Mouse (Mus musculus) MEL (cell line): ENCODE measurements around the gene Btd. TPM values are rescaled to one million over a fixed set of nuclear protein-coding genes. Genes with fewer than 3 reads are reported as not detected.

Experiments
- DNase-seq: peaks from one replicate; pipeline ENCODE4 v3.0.0; 2011; ENCODE audit warnings: low read depth, low spot score
- H3K27ac ChIP-seq: 2 replicates; pipeline ENCODE4 v1.5.1; 2012; ENCODE audit warnings: low read depth, mild to moderate bottlenecking, control low read depth, low read length, moderate library complexity; ENCODE audit not compliant: control insufficient read depth
- H3K27me3 ChIP-seq, 2 experiments: fragments of 150-350 bp in 1 of 2; sonication (generic) in 1 of 2; 2 replicates each; pipeline ENCODE4 v1.6.1; 2012; ENCODE audit warnings: low read length in 2 of 2, mild to moderate bottlenecking in 2 of 2, improper control_type of control experiment in 1 of 2, moderate library complexity in 1 of 2; ENCODE audit not compliant: insufficient read depth in 2 of 2, control insufficient read depth in 1 of 2
- H3K36me3 ChIP-seq, 2 experiments: 2 replicates each; pipeline ENCODE4 v1.6.1; 2012 to 2014; ENCODE audit warnings: low read length in 2 of 2, improper control_type of control experiment in 1 of 2, inconsistent platforms in 1 of 2, mild to moderate bottlenecking in 1 of 2; ENCODE audit not compliant: insufficient read depth in 2 of 2, control insufficient read depth in 1 of 2
- H3K4me1 ChIP-seq, 2 experiments: fragments of 150-350 bp in 1 of 2; sonication (generic) in 1 of 2; 2 replicates each; pipeline ENCODE4 v1.6.1; 2012; ENCODE audit warnings: low read length in 2 of 2, improper control_type of control experiment in 1 of 2, mild to moderate bottlenecking in 1 of 2; ENCODE audit not compliant: insufficient read depth in 2 of 2, control insufficient read depth in 1 of 2
- H3K4me3 ChIP-seq, 2 experiments: fragments of 150-350 bp in 1 of 2; sonication (generic) in 1 of 2; 2 replicates each; pipeline ENCODE4 v1.5.1; 2012; ENCODE audit warnings: low read depth in 2 of 2, low read length in 2 of 2, mild to moderate bottlenecking in 2 of 2, moderate library complexity in 2 of 2, control low read depth in 1 of 2, improper control_type of control experiment in 1 of 2; ENCODE audit not compliant: control insufficient read depth in 1 of 2, insufficient read depth in 1 of 2
- H3K79me2 ChIP-seq: 2 replicates; pipeline ENCODE4 v1.6.1; 2012; ENCODE audit warnings: mild to moderate bottlenecking, low read length, moderate library complexity; ENCODE audit not compliant: control insufficient read depth, poor library complexity, insufficient read depth
- H3K9ac ChIP-seq: 2 replicates; pipeline ENCODE4 v1.6.1; 2012; ENCODE audit warnings: low read depth, mild to moderate bottlenecking, control low read depth, low read length, moderate library complexity; ENCODE audit not compliant: control insufficient read depth, poor library complexity, severe bottlenecking
- H3K9me3 ChIP-seq: fragments of 150-350 bp; sonication (generic); replicated peaks from 2 replicates; pipeline ENCODE4 v1.6.1; 2012; ENCODE audit warnings: mild to moderate bottlenecking, low read length, improper control_type of control experiment, moderate library complexity; ENCODE audit not compliant: insufficient read depth
- CHD1 ChIP-seq: IDR thresholded peaks from 2 replicates; pipeline ENCODE4 v1.6.1; 2012; ENCODE audit warnings: low read depth, mild to moderate bottlenecking, inconsistent platforms, low read length, improper control_type of control experiment
- CHD2 ChIP-seq: IDR thresholded peaks from 2 replicates; pipeline ENCODE4 v1.6.1; 2011; ENCODE audit warnings: low read length, improper control_type of control experiment
- CTCF ChIP-seq, 3 experiments: IDR thresholded peaks in 2 of 3; conservative IDR thresholded peaks in 1 of 3; 2 replicates each; pipeline ENCODE4 v1.5.1; 2011 to 2012; ENCODE audit warnings: low read length in 3 of 3, low read depth in 2 of 3, mild to moderate bottlenecking in 2 of 3, improper control_type of control experiment in 1 of 3, inconsistent platforms in 1 of 3, mixed read lengths in 1 of 3, moderate library complexity in 1 of 3; ENCODE audit not compliant: control insufficient read depth in 1 of 3, insufficient read depth in 1 of 3, poor library complexity in 1 of 3, severe bottlenecking in 1 of 3
- E2F4 ChIP-seq: IDR thresholded peaks from 2 replicates; pipeline ENCODE4 v1.6.1; 2011; ENCODE audit warnings: low read depth, low read length, improper control_type of control experiment, borderline replicate concordance
- ELF1 ChIP-seq: IDR thresholded peaks from 2 replicates; pipeline ENCODE4 v1.6.1; 2014; ENCODE audit warnings: low read depth, mild to moderate bottlenecking, inconsistent platforms, low read length, improper control_type of control experiment, moderate library complexity
- EP300 ChIP-seq, 2 experiments: IDR thresholded peaks; 2 replicates each; pipeline ENCODE4 v1.6.1; 2011; ENCODE audit warnings: improper control_type of control experiment in 2 of 2, low read length in 2 of 2, low read depth in 1 of 2, mild to moderate bottlenecking in 1 of 2
- ETS1 ChIP-seq: IDR thresholded peaks from 2 replicates; pipeline ENCODE4 v1.6.1; 2012; ENCODE audit warnings: low read depth, mild to moderate bottlenecking, inconsistent platforms, low read length, improper control_type of control experiment, moderate library complexity
- GABPA ChIP-seq: IDR thresholded peaks from 2 replicates; pipeline ENCODE4 v1.6.1; 2012; ENCODE audit warnings: low read depth, mild to moderate bottlenecking, inconsistent platforms, low read length, improper control_type of control experiment, moderate library complexity
- GATA1 ChIP-seq: IDR thresholded peaks from 2 replicates; pipeline ENCODE4 v1.6.1; 2011; ENCODE audit warnings: low read depth, low read length, improper control_type of control experiment
- JUND ChIP-seq: IDR thresholded peaks from 2 replicates; pipeline ENCODE4 v1.6.1; 2011; ENCODE audit warnings: low read depth, mild to moderate bottlenecking, improper control_type of control experiment, low read length
- MAX ChIP-seq: IDR thresholded peaks from 2 replicates; pipeline ENCODE4 v1.6.1; 2011; ENCODE audit warnings: low read length, improper control_type of control experiment
- MAZ ChIP-seq: IDR thresholded peaks from 2 replicates; pipeline ENCODE4 v1.6.1; 2012; ENCODE audit warnings: low read depth, mild to moderate bottlenecking, inconsistent platforms, low read length, improper control_type of control experiment
- MEF2A ChIP-seq: IDR thresholded peaks from 2 replicates; pipeline ENCODE4 v1.6.1; 2014; ENCODE audit warnings: low read depth, mild to moderate bottlenecking, inconsistent platforms, low read length, improper control_type of control experiment; ENCODE audit not compliant: poor library complexity, insufficient replicate concordance, severe bottlenecking; ENCODE audit errors: extremely low read depth
- MXI1 ChIP-seq: IDR thresholded peaks from 2 replicates; pipeline ENCODE4 v1.6.1; 2011; ENCODE audit warnings: mild to moderate bottlenecking, low read depth, low read length, improper control_type of control experiment
- MYC ChIP-seq: IDR thresholded peaks from 2 replicates; pipeline ENCODE4 v1.6.1; 2011; ENCODE audit warnings: low read depth, mild to moderate bottlenecking, low read length, improper control_type of control experiment, moderate library complexity
- NELFE ChIP-seq: IDR thresholded peaks from 2 replicates; pipeline ENCODE4 v1.6.1; 2011; ENCODE audit warnings: low read depth, low read length, improper control_type of control experiment
- NRF1 ChIP-seq: IDR thresholded peaks from 2 replicates; pipeline ENCODE4 v1.6.1; 2014; ENCODE audit warnings: low read depth, mild to moderate bottlenecking, inconsistent platforms, low read length, improper control_type of control experiment, moderate library complexity; ENCODE audit not compliant: poor library complexity, insufficient read depth, severe bottlenecking
- POLR2A ChIP-seq, 2 experiments: IDR thresholded peaks; 2 replicates each; pipeline ENCODE4 v1.6.1; 2011 to 2012; ENCODE audit warnings: low read length in 2 of 2, mild to moderate bottlenecking in 2 of 2, control low read depth in 1 of 2, improper control_type of control experiment in 1 of 2, low read depth in 1 of 2, moderate library complexity in 1 of 2; ENCODE audit not compliant: control insufficient read depth in 1 of 2, insufficient read depth in 1 of 2, poor library complexity in 1 of 2
- POLR2AphosphoS5 ChIP-seq: IDR thresholded peaks from 2 replicates; pipeline ENCODE4 v1.6.1; 2012; ENCODE audit warnings: low read depth, borderline replicate concordance, mild to moderate bottlenecking, inconsistent platforms, low read length, moderate library complexity, mixed read lengths
- RAD21 ChIP-seq: IDR thresholded peaks from 2 replicates; pipeline ENCODE4 v1.6.1; 2011; ENCODE audit warnings: mild to moderate bottlenecking, low read depth, low read length, improper control_type of control experiment
- RCOR1 ChIP-seq: IDR thresholded peaks from 2 replicates; pipeline ENCODE4 v1.6.1; 2012; ENCODE audit warnings: low read depth, mild to moderate bottlenecking, inconsistent platforms, low read length, improper control_type of control experiment
- SIN3A ChIP-seq: IDR thresholded peaks from 2 replicates; pipeline ENCODE4 v1.6.1; 2012; ENCODE audit warnings: low read length, improper control_type of control experiment, inconsistent platforms
- SMC3 ChIP-seq: IDR thresholded peaks from 2 replicates; pipeline ENCODE4 v1.6.1; 2011; ENCODE audit warnings: low read depth, low read length, improper control_type of control experiment
- TAL1 ChIP-seq: IDR thresholded peaks from 2 replicates; pipeline ENCODE4 v1.6.1; 2012; ENCODE audit warnings: mild to moderate bottlenecking, inconsistent platforms, low read length, moderate library complexity, mixed read lengths
- TBP ChIP-seq: IDR thresholded peaks from 2 replicates; pipeline ENCODE4 v1.8.0; 2011; ENCODE audit warnings: low read depth, low read length, improper control_type of control experiment
- TCF12 ChIP-seq: IDR thresholded peaks from 2 replicates; pipeline ENCODE4 v1.6.1; 2014; ENCODE audit warnings: low read depth, mild to moderate bottlenecking, inconsistent platforms, low read length, improper control_type of control experiment, moderate library complexity
- UBTF ChIP-seq: IDR thresholded peaks from 2 replicates; pipeline ENCODE4 v1.6.1; 2012; ENCODE audit warnings: low read depth, mild to moderate bottlenecking, inconsistent platforms, low read length, improper control_type of control experiment, moderate library complexity, borderline replicate concordance; ENCODE audit not compliant: insufficient read depth
- USF1 ChIP-seq: IDR thresholded peaks from 2 replicates; pipeline ENCODE4 v1.6.1; 2014; ENCODE audit warnings: low read depth, mild to moderate bottlenecking, inconsistent platforms, low read length, improper control_type of control experiment, moderate library complexity
- ZKSCAN1 ChIP-seq: IDR thresholded peaks from 2 replicates; pipeline ENCODE4 v1.6.1; 2012; ENCODE audit warnings: low read depth, mild to moderate bottlenecking, inconsistent platforms, low read length, improper control_type of control experiment, moderate library complexity
- polyA plus RNA-seq, 2 experiments: library from polyadenylated mRNA; stranded (reverse) in 1 of 2; unstranded in 1 of 2; fragments of >175 nt in 1 of 2; fragments of >200 nt in 1 of 2; gene quantifications; 2 replicates each; pipeline versions ENCODE4 v1.2.1 to v1.2.4; 2012; ENCODE audit warnings: low replicate concordance in 2 of 2, low read depth in 1 of 2; ENCODE audit not compliant: insufficient read length in 2 of 2, insufficient read depth in 1 of 2, missing spikeins in 1 of 2
- total RNA-seq: library from RNA; depleted of rRNA; stranded (reverse); fragments of 300-350 nt; gene quantifications from 2 replicates; pipeline ENCODE4 v1.2.3, GENCODE M21; 2012

The Btd gene
- total and polyA plus RNA-seq, 3 experiments, result 7.2 to 12.9 TPM; not detected in 1

DNA sequence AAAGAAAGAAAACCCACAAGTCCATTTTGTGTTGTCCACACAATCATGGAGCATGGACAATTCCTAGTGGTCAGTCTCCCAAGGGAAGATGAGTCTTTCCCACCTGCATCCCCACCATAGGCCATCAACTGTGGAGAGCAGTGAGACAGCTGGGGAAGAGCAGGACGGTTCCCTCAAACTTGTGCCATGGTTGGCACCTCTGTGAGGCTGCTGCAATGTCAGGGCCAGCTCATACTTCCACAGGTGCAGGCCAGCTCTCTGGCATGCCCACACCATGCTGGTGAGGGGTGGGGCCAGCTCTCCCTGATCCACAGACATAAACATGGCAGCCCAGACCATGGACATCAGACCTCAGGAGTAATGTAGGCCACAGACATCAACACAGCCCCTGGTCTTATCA lies 45.4 kb downstream of the Btd start:
- Histone ChIP-seq H3K9me3 (no peaks in the 10 kb centered on the region), H3K4me3 (0 out of 4 replicates have a peak overlapping the region, but pooled peaks of 1 of the 2 experiments have one; percentile 5), H3K27ac (no peak overlapping the region), H3K27me3 (no peaks in the 10 kb centered on the region), H3K9ac (no peak overlapping the region), H3K36me3 (peaks cover 0 to 15% of the 10 kb centered on the region in 2 experiments; a peak in 2 of 4 replicates), H3K4me1 (peaks cover 3 to 33% of the 10 kb centered on the region in 2 experiments), H3K79me2 (no peaks in the 10 kb centered on the region)
- DNase-seq, result no peak
- TF ChIP-seq CTCF (IDR thresholded peaks at IDR 0.05 in 2 of 3, conservative IDR thresholded peaks at IDR 0.05 in 1 of 3; ENCODE audit: control insufficient read depth in 1 of 3, insufficient read depth in 1 of 3, low read depth in 2 of 3, low read length in 3 of 3, poor library complexity in 1 of 3, severe bottlenecking in 1 of 3) (no peak), JUND (no peak), NELFE (no peak), SMC3 (no peak), MAZ (no peak), MAX (no peak), CHD1 (no peak), RCOR1 (no peak), ELF1 (no peak), TCF12 (no peak), TBP (no peak), ETS1 (no peak), RAD21 (no peak), EP300 (IDR thresholded peaks at IDR 0.05; ENCODE audit: low read depth in 1 of 2, low read length in 2 of 2) (no peak), GATA1 (no peak), MYC (no peak), POLR2A (IDR thresholded peaks at IDR 0.05; ENCODE audit: control insufficient read depth in 1 of 2, insufficient read depth in 1 of 2, low read depth in 1 of 2, low read length in 2 of 2, poor library complexity in 1 of 2) (no peak), ZKSCAN1 (no peak)

DNA sequence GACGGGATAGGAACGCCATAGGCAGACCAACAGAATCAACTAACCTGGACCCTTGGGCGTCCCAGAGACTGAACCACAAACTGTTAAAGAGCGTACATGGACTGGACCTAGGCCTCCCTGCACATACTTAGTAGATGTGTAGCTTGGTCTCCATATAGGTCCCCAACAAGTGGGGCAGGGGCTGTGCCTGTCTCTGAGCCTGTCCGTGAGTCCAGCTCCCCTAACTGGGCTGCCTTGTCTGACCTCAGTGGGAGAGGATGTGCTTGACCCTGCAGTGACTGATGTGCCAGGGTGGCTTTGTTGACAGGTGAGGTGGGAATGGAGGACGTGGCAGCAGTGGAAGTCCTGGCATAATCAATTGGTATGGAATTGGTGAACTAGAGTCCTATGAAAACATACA lies 51.7 kb downstream of the Btd start:
- Histone ChIP-seq H3K9ac (no peak overlapping the region), H3K27ac (no peak overlapping the region), H3K4me1 (peaks cover 0 to 10% of the 10 kb centered on the region in 2 experiments; a peak in 2 of 4 replicates), H3K4me3 (no peak overlapping the region), H3K27me3 (no peaks in the 10 kb centered on the region), H3K36me3 (peaks cover under 1 to 4% of the 10 kb centered on the region in 2 experiments; a peak in 2 of 4 replicates), H3K79me2 (no peaks in the 10 kb centered on the region), H3K9me3 (no peaks in the 10 kb centered on the region)
- DNase-seq, result no peak
- TF ChIP-seq MXI1 (no peak), MYC (no peak), GATA1 (no peak), UBTF (no peak), SMC3 (no peak), GABPA (no peak), TAL1 (no peak), USF1 (no peak), CHD2 (no peak), CTCF (IDR thresholded peaks at IDR 0.05 in 2 of 3, conservative IDR thresholded peaks at IDR 0.05 in 1 of 3; ENCODE audit: control insufficient read depth in 1 of 3, insufficient read depth in 1 of 3, low read depth in 2 of 3, low read length in 3 of 3, poor library complexity in 1 of 3, severe bottlenecking in 1 of 3) (no peak), CHD1 (no peak), POLR2AphosphoS5 (no peak), SIN3A (no peak), MEF2A (no peak), NRF1 (no peak), E2F4 (no peak), POLR2A (IDR thresholded peaks at IDR 0.05; ENCODE audit: control insufficient read depth in 1 of 2, insufficient read depth in 1 of 2, low read depth in 1 of 2, low read length in 2 of 2, poor library complexity in 1 of 2) (no peak), ETS1 (no peak)
